9 mouse cellular contexts compared by ENCODE assay signal in the genomic region with DNA sequence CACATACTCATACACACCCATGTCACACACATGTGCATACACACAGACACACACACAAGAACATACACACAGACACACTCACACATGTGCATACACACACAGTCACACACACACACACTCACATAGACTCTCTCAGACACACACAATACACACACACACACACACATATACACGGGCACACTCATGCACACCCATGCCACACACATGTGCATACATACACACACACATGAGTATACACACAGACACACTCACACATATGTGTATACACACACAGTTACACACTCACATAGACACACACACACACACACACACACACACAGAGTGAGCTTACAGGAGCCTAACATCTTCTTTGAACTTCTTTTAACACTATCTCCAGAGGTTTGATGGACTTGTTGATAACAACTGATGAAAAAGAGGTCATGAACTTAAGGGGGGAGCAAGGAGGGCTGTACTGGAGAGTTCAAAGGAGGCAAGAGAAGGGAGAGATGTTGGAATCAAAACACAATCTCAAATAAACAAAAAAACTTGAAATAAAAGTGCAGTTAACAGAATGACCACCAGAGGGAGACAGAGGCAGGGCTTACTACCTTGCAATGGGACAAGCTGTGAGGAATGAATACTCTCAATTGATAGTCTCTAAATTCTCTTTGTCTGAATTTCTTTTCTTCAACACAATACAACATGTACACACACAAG. TPM values are rescaled to one million over a fixed set of nuclear protein-coding genes. Genes with fewer than 3 reads are reported as not detected.
DNase-seq lines count a peak whose midpoint lies in the region; ATAC-seq and TF ChIP-seq lines count a peak whose summit lies in the region.
"Had no signal": no experiment of that assay in that cellular context is flagged by ENCODE, and none has a peak within 500 bp of the region (broad histone marks: within the 10 kb centered on the region; RNA-seq: fewer than 3 reads in every experiment).

No protein-coding gene starts in this region.

- peak; percentile 74 for DNase-seq in kidney, adult 9 months
- no peak for DNase-seq in kidney, adult 11 months
- DNase-seq in CH12.LX (ENCODE audit: extremely low read depth): peak; percentile 79
- DNase-seq in c-Kit-positive CD71-negative TER-119-negative erythroid progenitor cells, embryonic 14.5 days (ENCODE audit: low read depth): peak; percentile 43
- DNase-seq in left cerebral cortex, adult 11 months (ENCODE audit: low spot score): no peak
- DNase-seq in urinary bladder, adult 2 months (ENCODE audit: low spot score): no peak

- H3K27ac ChIP-seq in CH12.LX (ENCODE audit: insufficient read depth, low read depth): no peak overlapping the region
- no peak overlapping the region for H3K27ac ChIP-seq in hindbrain, embryonic 16.5 days (ENCODE audit: low read depth, low read length)
- no peak overlapping the region for H3K27ac ChIP-seq in midbrain, embryonic 12.5 days (replicated peaks)
- H3K27ac ChIP-seq: embryonic facial prominence, embryonic 12.5 days had no signal

- 95% methylated on average over 1 of the region's 1 CpGs for WGBS in hindbrain, embryonic 16.5 days
- 88% methylated on average over 1 of the region's 1 CpGs for WGBS in midbrain, embryonic 12.5 days

- peaks cover 8 to 66% of the 10 kb centered on the region in 2 experiments for H3K4me1 ChIP-seq in CH12.LX (ENCODE audit: control insufficient read depth in 1 of 2, insufficient read depth in 2 of 2)
- no peaks in the 10 kb centered on the region for H3K4me1 ChIP-seq in hindbrain, embryonic 16.5 days (ENCODE audit: control insufficient read depth, insufficient read depth, low read depth, low read length)
- no peaks in the 10 kb centered on the region for H3K4me1 ChIP-seq in midbrain, embryonic 12.5 days
- H3K4me1 ChIP-seq: embryonic facial prominence, embryonic 12.5 days had no signal

- no peak overlapping the region for H3K9ac ChIP-seq in CH12.LX (ENCODE audit: insufficient read depth, low read depth)
- no peak overlapping the region for H3K9ac ChIP-seq in hindbrain, embryonic 16.5 days (ENCODE audit: low read depth, low read length)
- no peak overlapping the region for H3K9ac ChIP-seq in midbrain, embryonic 12.5 days (replicated peaks)
- H3K9ac ChIP-seq: embryonic facial prominence, embryonic 12.5 days had no signal

- H3K4me2 ChIP-seq in CH12.LX (ENCODE audit: insufficient read depth, low read depth, poor library complexity, severe bottlenecking): no peak overlapping the region
- H3K4me2 ChIP-seq in hindbrain, embryonic 16.5 days (ENCODE audit: low read length): no peak overlapping the region
- H3K4me2 ChIP-seq in midbrain, embryonic 12.5 days (replicated peaks): no peak overlapping the region
- H3K4me2 ChIP-seq: embryonic facial prominence, embryonic 12.5 days had no signal

- H3K79me2 ChIP-seq in CH12.LX (replicated peaks; ENCODE audit: control insufficient read depth, extremely low read depth, insufficient read depth, poor library complexity, severe bottlenecking): no peaks in the 10 kb centered on the region

- TF ChIP-seq POLR2A in CH12.LX (IDR thresholded peaks at IDR 0.05; ENCODE audit: low read depth, low read length): no peak

- no peaks in the 10 kb centered on the region for H3K27me3 ChIP-seq in CH12.LX (replicated peaks)
- H3K27me3 ChIP-seq in hindbrain, embryonic 16.5 days (replicated peaks; ENCODE audit: control insufficient read depth, insufficient read depth, low read length): no peaks in the 10 kb centered on the region
- H3K27me3 ChIP-seq in midbrain, embryonic 12.5 days: no peaks in the 10 kb centered on the region
- H3K27me3 ChIP-seq: embryonic facial prominence, embryonic 12.5 days had no signal

- peak; percentile 95 for TF ChIP-seq RAD21 in CH12.LX (IDR thresholded peaks at IDR 0.05; ENCODE audit: low read depth, low read length)

- H3K4me3 ChIP-seq in CH12.LX (replicated peaks in 1 of 3; ENCODE audit: low read depth in 2 of 3, low read length in 2 of 3, poor library complexity in 1 of 3): peak overlapping the region in 1 of 3 experiments; percentile 11
- H3K4me3 ChIP-seq in hindbrain, embryonic 16.5 days (ENCODE audit: low read length): no peak overlapping the region
- H3K4me3 ChIP-seq in midbrain, embryonic 12.5 days: no peak overlapping the region
- H3K4me3 ChIP-seq: embryonic facial prominence, embryonic 12.5 days had no signal

- peak; percentile 96 to 98 for TF ChIP-seq CTCF in CH12.LX (conservative IDR thresholded peaks at IDR 0.05 in 1 of 2, IDR thresholded peaks at IDR 0.05 in 1 of 2; ENCODE audit: low read depth in 2 of 2, low read length in 2 of 2)

- no peaks in the 10 kb centered on the region for H3K36me3 ChIP-seq in CH12.LX (replicated peaks in 1 of 2; ENCODE audit: control insufficient read depth in 1 of 2, insufficient read depth in 1 of 2, low read length in 1 of 2)
- H3K36me3 ChIP-seq in hindbrain, embryonic 16.5 days (ENCODE audit: control insufficient read depth, insufficient read depth, low read length): no peaks in the 10 kb centered on the region
- H3K36me3 ChIP-seq in midbrain, embryonic 12.5 days: no peaks in the 10 kb centered on the region
- H3K36me3 ChIP-seq: embryonic facial prominence, embryonic 12.5 days had no signal

- H3K9me3 ChIP-seq in CH12.LX (replicated peaks; ENCODE audit: low read length): peaks cover 14% of the 10 kb centered on the region
- H3K9me3 ChIP-seq in hindbrain, embryonic 16.5 days (ENCODE audit: control insufficient read depth, low read length): no peaks in the 10 kb centered on the region
- H3K9me3 ChIP-seq in midbrain, embryonic 12.5 days: no peaks in the 10 kb centered on the region
- H3K9me3 ChIP-seq: embryonic facial prominence, embryonic 12.5 days had no signal

- ATAC-seq in hindbrain, embryonic 16.5 days: peak; percentile 50
- ATAC-seq in midbrain, embryonic 12.5 days (ENCODE audit: low FRiP score, low read depth): peak; percentile 38

- dilution Hi-C loops in CH12.LX (cut with MboI; ENCODE audit: extremely low pct_ligation_motif_present, extremely low pct_unique_long_range_greater_than_20kb, low sequenced_read_pairs): no loop called here

- in situ Hi-C loops in CH12.LX (cut with MboI; ENCODE audit: low pct_ligation_motif_present, low pct_unique_long_range_greater_than_20kb, low sequenced_read_pairs): no loop called here

- TF ChIP-seq EP300 in CH12.LX (IDR thresholded peaks at IDR 0.05; ENCODE audit: low read length): no peak

TF ChIP-seq in CH12.LX, 34 proteins besides CTCF, POLR2A, EP300 and RAD21:
- TF ChIP-seq MAX (IDR thresholded peaks at IDR 0.05; ENCODE audit: low read length): peak; percentile 30; the same call in 1 of the 2 replicates
- TF ChIP-seq SIN3A (IDR thresholded peaks at IDR 0.05; ENCODE audit: low read length): no peak
- peak; percentile 88 for TF ChIP-seq SMC3 (IDR thresholded peaks at IDR 0.05; ENCODE audit: low read depth, low read length)
- TF ChIP-seq ZC3H11A (IDR thresholded peaks at IDR 0.05; ENCODE audit: low read depth, low read length): peak; percentile 33; the same call in 1 of the 2 replicates
- no peak for TF ChIP-seq MEF2A (IDR thresholded peaks at IDR 0.05; ENCODE audit: borderline replicate concordance, low read depth, low read length)
- peak; percentile 75 for TF ChIP-seq ZNF384 (IDR thresholded peaks at IDR 0.05; ENCODE audit: low read depth, low read length)

RNA-seq across cellular contexts. Expression of a gene that starts 14.1 kb away (rescaled TPM):
- total RNA-seq in CH12.LX (2012; rRNA removed) (not detected in 2 replicates), CH12.LX (2014; rRNA removed) (not detected in 2 replicates)
- not detected in 2 replicates for polyA plus RNA-seq in CH12.LX (2012; ENCODE audit: insufficient read length, low read depth)
- polyA plus RNA-seq in hindbrain, embryonic 16.5 days (2015; fragmentation: Nextera tagmentation; extraction: Ambion mirVana): 7.5 and 9.3 TPM in 2 replicates
- polyA plus RNA-seq in midbrain, embryonic 12.5 days (2016; fragmentation: Nextera tagmentation; extraction: Ambion mirVana): 5.8 and 6.1 TPM in 2 replicates
- 0.09 and 0.12 TPM in 2 replicates for polyA plus RNA-seq in urinary bladder, adult 2 months (2012; rRNA removed)

RNA-seq across cellular contexts. Expression of a gene that starts 14.8 kb away (rescaled TPM):
- total RNA-seq in CH12.LX (2012; rRNA removed) (78.5 and 111 TPM in 2 replicates), CH12.LX (2014; rRNA removed) (224 and 249 TPM in 2 replicates)
- 199 and 240 TPM in 2 replicates for polyA plus RNA-seq in CH12.LX (2012; ENCODE audit: insufficient read length, low read depth)
- 69.1 and 70.4 TPM in 2 replicates for polyA plus RNA-seq in hindbrain, embryonic 16.5 days (2015; fragmentation: Nextera tagmentation; extraction: Ambion mirVana)
- polyA plus RNA-seq in midbrain, embryonic 12.5 days (2016; fragmentation: Nextera tagmentation; extraction: Ambion mirVana): 54.6 and 55.0 TPM in 2 replicates
- 109 and 111 TPM in 2 replicates for polyA plus RNA-seq in urinary bladder, adult 2 months (2012; rRNA removed)

RNA-seq across cellular contexts. Expression of a gene that starts 46.4 kb away (rescaled TPM):
- total RNA-seq in CH12.LX (2012; rRNA removed): 223 and 255 TPM in 2 replicates
- total RNA-seq in CH12.LX (2014; rRNA removed): 316 and 370 TPM in 2 replicates
- polyA plus RNA-seq in CH12.LX (2012; ENCODE audit: insufficient read length, low read depth): 243 and 256 TPM in 2 replicates
- 54.4 and 62.2 TPM in 2 replicates for polyA plus RNA-seq in hindbrain, embryonic 16.5 days (2015; fragmentation: Nextera tagmentation; extraction: Ambion mirVana)
- 38.4 and 38.6 TPM in 2 replicates for polyA plus RNA-seq in midbrain, embryonic 12.5 days (2016; fragmentation: Nextera tagmentation; extraction: Ambion mirVana)
- 60.8 and 74.4 TPM in 2 replicates for polyA plus RNA-seq in urinary bladder, adult 2 months (2012; rRNA removed)

RNA-seq across cellular contexts. Expression of a gene that starts 53.2 kb away (rescaled TPM):
- 0.42 and 0.67 TPM in 2 replicates for total RNA-seq in CH12.LX (2012; rRNA removed)
- total RNA-seq in CH12.LX (2014; rRNA removed): 0.16 and 0.41 TPM in 2 replicates
- polyA plus RNA-seq in CH12.LX (2012; ENCODE audit: insufficient read length, low read depth): 0.14 and 0.34 TPM in 2 replicates
- 0.07 and 0.08 TPM in 2 replicates for polyA plus RNA-seq in hindbrain, embryonic 16.5 days (2015; fragmentation: Nextera tagmentation; extraction: Ambion mirVana)
- polyA plus RNA-seq in midbrain, embryonic 12.5 days (2016; fragmentation: Nextera tagmentation; extraction: Ambion mirVana): 0.07 and 0.14 TPM in 2 replicates
- polyA plus RNA-seq in urinary bladder, adult 2 months (2012; rRNA removed): 0.03 TPM in 1 of 2 replicates, not detected in the other

Comparison
In these comparisons a context has a peak if more than half of its experiments do, and no peak if none do; other contexts are left out.
1. DNase-seq: peak in kidney, adult 9 months (single experiment), CH12.LX (single experiment) and c-Kit-positive CD71-negative TER-119-negative erythroid progenitor cells, embryonic 14.5 days (single experiment); none in kidney, adult 11 months (single experiment), left cerebral cortex, adult 11 months (single experiment) and urinary bladder, adult 2 months (single experiment).